Mouse (Mus musculus): ENCODE data around the gene Stard7. TPM values are rescaled to one million over a fixed set of nuclear protein-coding genes. Genes with fewer than 3 reads are reported as not detected.

The Stard7 gene
- polyA plus RNA-seq, 2 experiments = 60.8 to 79.0 TPM

GRCm38 (mm10) chr2:127275551-127276320, 5.7 kb downstream of the Stard7 start:
- no peak overlapping the region for H3K27ac ChIP-seq (replicated peaks; ENCODE audit: low read depth, low read length)
- no peak overlapping the region for H3K4me3 ChIP-seq (replicated peaks; ENCODE audit: low read length)
- 77% methylated on average over 5 of the region's 5 CpGs for WGBS
- no peaks in the 10 kb centered on the region for H3K9me3 ChIP-seq (ENCODE audit: control insufficient read depth, low read length)
- H3K4me2 ChIP-seq (replicated peaks; ENCODE audit: low read depth, low read length, severe bottlenecking) = no peak overlapping the region
- H3K36me3 ChIP-seq (ENCODE audit: control insufficient read depth, insufficient read depth, low read length) = no peaks in the 10 kb centered on the region; the same call in 1 of the 2 replicates
- DNase-seq (ENCODE audit: low spot score) (no peak), ATAC-seq (ENCODE audit: low FRiP score, low read depth) (no peak)
- no peak for TF ChIP-seq POLR2A (IDR thresholded peaks at IDR 0.05; ENCODE audit: borderline replicate concordance, extremely low read depth, insufficient read depth, insufficient read length)
- H3K4me1 ChIP-seq (ENCODE audit: control insufficient read depth, insufficient read depth, low read length) = peaks cover 4% of the 10 kb centered on the region; the same call in 1 of the 2 replicates
- H3K27me3 ChIP-seq (ENCODE audit: control insufficient read depth, insufficient read depth, low read length) = no peaks in the 10 kb centered on the region
- no peak overlapping the region for H3K9ac ChIP-seq (ENCODE audit: low read depth, low read length, severe bottlenecking)

GRCm38 (mm10) chr2:127278162-127278561, 8.1 kb downstream of the Stard7 start:
- ATAC-seq (ENCODE audit: low FRiP score, low read depth) = no peak
- peak; percentile 40 for DNase-seq (ENCODE audit: low spot score)
- no peak for TF ChIP-seq POLR2A (IDR thresholded peaks at IDR 0.05; ENCODE audit: borderline replicate concordance, extremely low read depth, insufficient read depth, insufficient read length)
- H3K27ac ChIP-seq (replicated peaks; ENCODE audit: low read depth, low read length) = no peak overlapping the region
- no peaks in the 10 kb centered on the region for H3K27me3 ChIP-seq (ENCODE audit: control insufficient read depth, insufficient read depth, low read length)
- H3K36me3 ChIP-seq (ENCODE audit: control insufficient read depth, insufficient read depth, low read length) = no peaks in the 10 kb centered on the region
- H3K4me3 ChIP-seq (replicated peaks; ENCODE audit: low read length) = no peak overlapping the region
- H3K4me1 ChIP-seq (ENCODE audit: control insufficient read depth, insufficient read depth, low read length) = no peaks in the 10 kb centered on the region
- no peaks in the 10 kb centered on the region for H3K9me3 ChIP-seq (ENCODE audit: control insufficient read depth, low read length)
- no peak overlapping the region for H3K4me2 ChIP-seq (replicated peaks; ENCODE audit: low read depth, low read length, severe bottlenecking)
- H3K9ac ChIP-seq (ENCODE audit: low read depth, low read length, severe bottlenecking) = no peak overlapping the region

GRCm38 (mm10) chr2:127292250-127292649, 22.2 kb downstream of the Stard7 start:
- Histone ChIP-seq H3K4me1 (ENCODE audit: control insufficient read depth, insufficient read depth, low read length) (no peaks in the 10 kb centered on the region), H3K27me3 (ENCODE audit: control insufficient read depth, insufficient read depth, low read length) (no peaks in the 10 kb centered on the region), H3K9ac (ENCODE audit: low read depth, low read length, severe bottlenecking) (no peak overlapping the region), H3K27ac (replicated peaks; ENCODE audit: low read depth, low read length) (no peak overlapping the region), H3K9me3 (ENCODE audit: control insufficient read depth, low read length) (no peaks in the 10 kb centered on the region), H3K36me3 (ENCODE audit: control insufficient read depth, insufficient read depth, low read length) (peaks cover 71% of the 10 kb centered on the region), H3K4me2 (replicated peaks; ENCODE audit: low read depth, low read length, severe bottlenecking) (no peak overlapping the region), H3K4me3 (replicated peaks; ENCODE audit: low read length) (no peak overlapping the region)
- ATAC-seq (ENCODE audit: low FRiP score, low read depth) (no peak), DNase-seq (ENCODE audit: low spot score) (no peak)
- no peak for TF ChIP-seq POLR2A (IDR thresholded peaks at IDR 0.05; ENCODE audit: borderline replicate concordance, extremely low read depth, insufficient read depth, insufficient read length)
- 76% methylated on average over 4 of the region's 4 CpGs for WGBS

- no peak overlapping the region for H3K27ac ChIP-seq (replicated peaks; ENCODE audit: low read depth, low read length)
- peaks cover 74% of the 10 kb centered on the region for H3K36me3 ChIP-seq (ENCODE audit: control insufficient read depth, insufficient read depth, low read length)
- H3K9ac ChIP-seq (ENCODE audit: low read depth, low read length, severe bottlenecking) = no peak overlapping the region
- DNase-seq (ENCODE audit: low spot score) = no peak
- H3K4me3 ChIP-seq (replicated peaks; ENCODE audit: low read length) = no peak overlapping the region
- WGBS = 93% methylated on average over 7 of the region's 7 CpGs
- no peaks in the 10 kb centered on the region for H3K27me3 ChIP-seq (ENCODE audit: control insufficient read depth, insufficient read depth, low read length)
- no peak for TF ChIP-seq POLR2A (IDR thresholded peaks at IDR 0.05; ENCODE audit: borderline replicate concordance, extremely low read depth, insufficient read depth, insufficient read length)
- ATAC-seq (ENCODE audit: low FRiP score, low read depth) = no peak
- H3K4me1 ChIP-seq (ENCODE audit: control insufficient read depth, insufficient read depth, low read length) = no peaks in the 10 kb centered on the region
- no peaks in the 10 kb centered on the region for H3K9me3 ChIP-seq (ENCODE audit: control insufficient read depth, low read length)
- H3K4me2 ChIP-seq (replicated peaks; ENCODE audit: low read depth, low read length, severe bottlenecking) = no peak overlapping the region
These were observed 27.2 kb downstream of the Stard7 start for GRCm38 (mm10) chr2:127297001-127297805.

- Histone ChIP-seq H3K27ac (replicated peaks; ENCODE audit: low read depth, low read length) (no peak overlapping the region), H3K9me3 (ENCODE audit: control insufficient read depth, low read length) (no peaks in the 10 kb centered on the region), H3K4me1 (ENCODE audit: control insufficient read depth, insufficient read depth, low read length) (no peaks in the 10 kb centered on the region), H3K4me2 (replicated peaks; ENCODE audit: low read depth, low read length, severe bottlenecking) (no peak overlapping the region), H3K27me3 (ENCODE audit: control insufficient read depth, insufficient read depth, low read length) (no peaks in the 10 kb centered on the region), H3K36me3 (ENCODE audit: control insufficient read depth, insufficient read depth, low read length) (peaks cover 71% of the 10 kb centered on the region), H3K4me3 (replicated peaks; ENCODE audit: low read length) (no peak overlapping the region), H3K9ac (ENCODE audit: low read depth, low read length, severe bottlenecking) (no peak overlapping the region)
- ATAC-seq (ENCODE audit: low FRiP score, low read depth) (peak; percentile 26; the same call in 1 of the 2 replicates), DNase-seq (ENCODE audit: low spot score) (no peak)
- WGBS = 91% methylated on average over 1 of the region's 1 CpGs
- no peak for TF ChIP-seq POLR2A (IDR thresholded peaks at IDR 0.05; ENCODE audit: borderline replicate concordance, extremely low read depth, insufficient read depth, insufficient read length)
These were observed 28.0 kb downstream of the Stard7 start for GRCm38 (mm10) chr2:127298056-127298455.
